Mouse (Mus musculus) testis, adult 2 months (tissue): ENCODE results near the gene 3110021N24Rik.

ENCODE experiments used
- CTCF ChIP-seq: fragments of 200-500 bp; IDR thresholded peaks from 2 replicates; pipeline ENCODE4 v1.5.1; 2012; ENCODE audit warnings: low read depth, mild to moderate bottlenecking, inconsistent platforms, low read length, moderate library complexity; ENCODE audit not compliant: control insufficient read depth, insufficient read depth, insufficient replicate concordance
- POLR2A ChIP-seq: fragments of 200-500 bp; IDR thresholded peaks from 2 replicates; pipeline ENCODE4 v1.6.1; 2012; ENCODE audit warnings: low read depth, mild to moderate bottlenecking, inconsistent platforms, low read length, moderate library complexity; ENCODE audit not compliant: control insufficient read depth

GRCm38 (mm10) chr4:108781596-108781995 is 62.1 kb downstream of the 3110021N24Rik start:
- TF ChIP-seq CTCF, result no peak
- TF ChIP-seq POLR2A, result no peak
